Mouse (Mus musculus): ENCODE results near the gene Lhx8. TPM values are rescaled to one million over a fixed set of nuclear protein-coding genes. Genes with fewer than 3 reads are reported as not detected.

Gene Lhx8
- total RNA-seq, 2 experiments from 2014 or later, result 1.2 to 3.9 TPM

DNA sequence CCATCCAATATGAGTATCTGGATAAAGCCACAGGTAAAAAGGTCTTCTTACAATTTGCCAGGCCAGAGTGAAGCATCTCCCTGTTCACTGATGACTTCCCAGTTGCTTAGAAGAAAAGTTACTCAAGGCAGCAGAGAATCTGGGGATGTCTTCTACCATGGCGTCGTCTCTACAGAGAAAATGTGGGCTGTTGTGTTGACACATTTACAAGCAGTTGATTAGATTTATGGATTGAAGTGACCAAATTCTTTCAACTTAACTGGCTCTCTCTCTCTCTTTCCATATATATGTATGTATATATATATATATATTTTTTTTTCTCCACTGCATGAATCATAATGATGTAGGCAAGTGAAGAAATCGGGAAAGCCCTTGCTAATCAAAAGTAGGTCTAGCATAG, 55.8 kb downstream of the Lhx8 start:
- intact Hi-C loops (cut with DNase I), result no loop called here
- no peak for DNase-seq (ENCODE audit: low spot score in 2 of 2)

- DNase-seq (ENCODE audit: low spot score in 2 of 2), result peak; percentile 80 to 83
- intact Hi-C loops (cut with DNase I), result loop anchor here (1.0 to 5.0 kb wide), 2 partner anchors 57 to 302 kb away; no protein-coding TSS in a partner anchor
Observed at GRCm38 (mm10) chr3:154269757-154270366, 60.6 kb downstream of the Lhx8 start.

GRCm38 (mm10) chr3:154268313-154268712, 62.1 kb downstream of the Lhx8 start:
- intact Hi-C loops (cut with DNase I), result loop anchor here (5.0 kb wide), 1 partner anchor 59 kb away; no protein-coding TSS in a partner anchor

DNA sequence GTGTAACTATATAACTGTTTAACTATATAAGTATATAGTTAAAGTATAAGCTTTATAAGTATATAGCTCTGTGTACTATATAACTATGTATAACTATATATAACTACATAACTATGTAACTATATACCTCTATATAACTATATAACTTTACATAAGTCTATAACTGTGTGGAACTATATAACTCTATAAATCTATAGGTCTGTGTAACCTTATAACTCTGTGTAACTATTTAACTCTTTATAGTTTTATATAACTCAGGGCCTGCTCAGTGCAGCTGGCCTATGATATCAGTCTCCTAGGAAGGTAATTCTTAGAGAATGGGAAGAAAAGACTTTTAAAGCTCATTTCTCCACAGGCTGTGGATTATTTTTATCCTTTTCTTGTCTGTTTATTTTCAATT, 73.1 kb downstream of the Lhx8 start:
- no peak for DNase-seq (ENCODE audit: low spot score in 2 of 2)
- intact Hi-C loops (cut with DNase I), result no loop called here

More at GRCm38 (mm10) chr3:154268313-154268712, 62.1 kb downstream of the Lhx8 start:
- no peak for DNase-seq (ENCODE audit: low spot score in 2 of 2)
